Mouse (Mus musculus) heart, embryonic 14.5 days (tissue): ENCODE measurements around the gene Il18. TPM values are rescaled to one million over a fixed set of nuclear protein-coding genes. Genes with fewer than 3 reads are reported as not detected.
A peak's percentile ranks its signal among the peaks of the same experiment; 100 is the strongest.
"Not testable (repeated sequence)": the region's sequence is repeated elsewhere in the genome, so short reads cannot be mapped to it uniquely, and the experiment has no call there.

Experiments used
- ATAC-seq: fragments of 200-750 bp; cut with Nextera tagmentation; 2 replicates; pipeline ENCODE4 v1.8.0; 2017; ENCODE audit warnings: low read depth, moderate TSS enrichment; ENCODE audit not compliant: insufficient number of reproducible peaks, insufficient read depth, low FRiP score
- H3K27ac ChIP-seq, 2 experiments: fragments of 200-500 bp in 1 of 2; fragments of 300-500 bp in 1 of 2; sonication (generic) in 1 of 2; replicated peaks in 1 of 2; 2 replicates each; pipeline ENCODE4 v1.5.1; 2012 to 2014; ENCODE audit warnings: low read depth in 2 of 2, low read length in 2 of 2, control low read depth in 1 of 2, mild to moderate bottlenecking in 1 of 2, mixed read lengths in 1 of 2; ENCODE audit not compliant: control insufficient read depth in 1 of 2, insufficient read depth in 1 of 2
- H3K27me3 ChIP-seq: fragments of 300-500 bp; sonication (generic); 2 replicates; pipeline ENCODE4 v1.6.1; 2014; ENCODE audit warnings: mild to moderate bottlenecking, low read length, control low read depth; ENCODE audit not compliant: control insufficient read depth, insufficient read depth
- H3K36me3 ChIP-seq: fragments of 300-500 bp; sonication (generic); 2 replicates; pipeline ENCODE4 v1.6.1; 2014; ENCODE audit warnings: mild to moderate bottlenecking, control low read depth, low read length, mixed read lengths; ENCODE audit not compliant: control insufficient read depth, insufficient read depth
- H3K4me1 ChIP-seq, 2 experiments: fragments of 200-500 bp in 1 of 2; fragments of 300-500 bp in 1 of 2; sonication (generic) in 1 of 2; 2 replicates each; pipeline ENCODE4 v1.6.1; 2012 to 2014; ENCODE audit warnings: low read length in 2 of 2, control low read depth in 1 of 2, mixed read lengths in 1 of 2; ENCODE audit not compliant: control insufficient read depth in 2 of 2, insufficient read depth in 2 of 2
- H3K4me2 ChIP-seq: fragments of 300-500 bp; sonication (generic); 2 replicates; pipeline ENCODE4 v1.6.1; 2014; ENCODE audit warnings: mild to moderate bottlenecking, low read length
- H3K4me3 ChIP-seq, 2 experiments: fragments of 200-500 bp in 1 of 2; fragments of 300-500 bp in 1 of 2; sonication (generic) in 1 of 2; 2 replicates each; pipeline ENCODE4 v1.5.1; 2012 to 2014; ENCODE audit warnings: low read length in 2 of 2, mild to moderate bottlenecking in 2 of 2, control low read depth in 1 of 2, low read depth in 1 of 2, moderate library complexity in 1 of 2; ENCODE audit not compliant: control insufficient read depth in 1 of 2, insufficient read depth in 1 of 2
- H3K9ac ChIP-seq: fragments of 300-500 bp; sonication (generic); 2 replicates; pipeline ENCODE4 v1.6.1; 2014; ENCODE audit warnings: mild to moderate bottlenecking, low read length
- H3K9me3 ChIP-seq: fragments of 300-500 bp; sonication (generic); 2 replicates; pipeline ENCODE4 v1.6.1; 2016; ENCODE audit warnings: low read length, control low read depth; ENCODE audit not compliant: control insufficient read depth
- WGBS: fragments of 180-500 bp; shearing (Covaris S2); extraction: QIAGEN DNeasy Blood & Tissue Kit; methylation state at CpG from one replicate; pipeline ENCODE4 v1.1.7; 2014; 5-methylcytosine and 5-hydroxymethylcytosine counted together
- polyA plus RNA-seq: library from polyadenylated mRNA; unstranded; fragments of >200 nt; fragmentation: Nextera tagmentation; extraction: Ambion mirVana; gene quantifications from 2 replicates; pipeline ENCODE4 v1.2.1, GENCODE M21; 2014

Il18 gene
- polyA plus RNA-seq, 1 experiment from 2014 or later = 5.5 TPM

DNA sequence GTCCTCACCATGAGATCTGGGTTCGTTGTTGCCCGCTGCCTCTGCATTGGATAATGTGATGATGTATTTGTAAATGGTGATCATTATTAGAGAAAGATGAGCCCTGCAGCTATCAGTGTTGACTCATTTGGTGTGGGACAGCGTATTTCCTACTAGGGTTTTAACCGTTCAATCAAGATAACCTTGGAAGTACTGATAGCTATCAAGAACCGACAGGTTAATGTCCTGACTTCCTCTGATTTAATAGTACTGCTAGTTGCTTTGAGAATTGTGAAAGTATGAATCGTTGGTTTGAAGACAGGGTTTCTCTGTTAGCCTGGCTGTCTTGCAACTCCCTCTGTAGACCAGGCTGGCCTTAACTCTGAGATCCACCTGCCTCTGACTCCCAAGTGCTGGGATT is 49.7 kb downstream of the Il18 start:
- Histone ChIP-seq H3K27me3 (no peaks in the 10 kb centered on the region), H3K4me3 (peak overlapping the region; percentile 81 to 86), H3K9ac (peak overlapping the region; percentile 90), H3K9me3 (no peaks in the 10 kb centered on the region), H3K27ac (peak overlapping the region; percentile 44 to 87), H3K4me2 (peak overlapping the region; percentile 79), H3K4me1 (peaks cover 11 to 27% of the 10 kb centered on the region in 2 experiments), H3K36me3 (peaks cover 58% of the 10 kb centered on the region)
- ATAC-seq = no peak
- 4% methylated on average over 6 of the region's 6 CpGs for WGBS

DNA sequence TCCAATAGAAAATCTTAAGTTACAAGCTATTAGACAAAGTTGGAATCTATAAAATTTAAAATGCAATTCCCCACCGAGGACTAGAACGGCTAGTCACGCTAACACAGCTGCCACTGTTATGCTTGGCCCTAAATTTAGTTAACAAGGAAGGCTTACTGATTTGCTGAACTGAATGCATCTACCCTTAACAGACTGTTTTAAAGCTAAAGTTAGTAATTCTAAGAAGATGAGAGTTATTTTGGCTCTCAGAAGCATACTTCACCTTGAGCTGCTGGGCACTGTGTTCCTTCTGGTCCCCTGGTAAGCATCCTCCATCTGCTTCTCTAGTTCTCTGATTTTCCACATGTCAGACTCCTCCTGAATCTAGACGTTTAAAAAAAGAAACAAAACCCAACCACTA is 57.5 kb downstream of the Il18 start:
- WGBS = 93% methylated on average over 4 of the region's 4 CpGs
- H3K9me3 ChIP-seq = no peaks in the 10 kb centered on the region
- peaks cover 81% of the 10 kb centered on the region for H3K36me3 ChIP-seq
- H3K27ac ChIP-seq = no peak overlapping the region
- peaks cover 2 to 8% of the 10 kb centered on the region in 2 experiments; a peak in 2 of 4 replicates for H3K4me1 ChIP-seq
- no peak overlapping the region for H3K4me2 ChIP-seq
- no peak overlapping the region for H3K4me3 ChIP-seq
- H3K27me3 ChIP-seq = no peaks in the 10 kb centered on the region
- ATAC-seq = no peak
- H3K9ac ChIP-seq = no peak overlapping the region

DNA sequence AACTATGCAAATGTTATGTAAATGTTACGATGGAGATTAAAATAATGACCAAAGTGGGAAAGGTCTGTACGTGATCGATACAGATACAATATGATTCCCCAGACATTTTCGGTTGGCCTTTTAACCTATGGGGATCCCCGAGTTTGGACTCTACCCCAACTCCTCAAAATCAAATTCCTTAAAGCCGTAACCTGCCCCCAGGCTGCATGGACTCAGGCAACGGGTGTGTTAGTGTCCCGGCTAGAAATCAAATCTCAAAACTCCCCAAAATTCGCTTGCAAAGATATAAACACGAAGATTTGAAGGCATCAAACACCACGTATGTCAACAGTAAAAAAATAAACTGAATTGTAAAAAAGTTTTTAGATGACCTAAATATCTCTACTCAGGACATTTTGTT is 61.5 kb downstream of the Il18 start:
- 37% methylated on average over 11 of the region's 11 CpGs for WGBS
- H3K4me1 ChIP-seq = peaks cover 2 to 8% of the 10 kb centered on the region in 2 experiments; a peak in 2 of 4 replicates
- peak overlapping the region; percentile 91 to 93; a peak in 2 of 4 replicates for H3K27ac ChIP-seq

DNA sequence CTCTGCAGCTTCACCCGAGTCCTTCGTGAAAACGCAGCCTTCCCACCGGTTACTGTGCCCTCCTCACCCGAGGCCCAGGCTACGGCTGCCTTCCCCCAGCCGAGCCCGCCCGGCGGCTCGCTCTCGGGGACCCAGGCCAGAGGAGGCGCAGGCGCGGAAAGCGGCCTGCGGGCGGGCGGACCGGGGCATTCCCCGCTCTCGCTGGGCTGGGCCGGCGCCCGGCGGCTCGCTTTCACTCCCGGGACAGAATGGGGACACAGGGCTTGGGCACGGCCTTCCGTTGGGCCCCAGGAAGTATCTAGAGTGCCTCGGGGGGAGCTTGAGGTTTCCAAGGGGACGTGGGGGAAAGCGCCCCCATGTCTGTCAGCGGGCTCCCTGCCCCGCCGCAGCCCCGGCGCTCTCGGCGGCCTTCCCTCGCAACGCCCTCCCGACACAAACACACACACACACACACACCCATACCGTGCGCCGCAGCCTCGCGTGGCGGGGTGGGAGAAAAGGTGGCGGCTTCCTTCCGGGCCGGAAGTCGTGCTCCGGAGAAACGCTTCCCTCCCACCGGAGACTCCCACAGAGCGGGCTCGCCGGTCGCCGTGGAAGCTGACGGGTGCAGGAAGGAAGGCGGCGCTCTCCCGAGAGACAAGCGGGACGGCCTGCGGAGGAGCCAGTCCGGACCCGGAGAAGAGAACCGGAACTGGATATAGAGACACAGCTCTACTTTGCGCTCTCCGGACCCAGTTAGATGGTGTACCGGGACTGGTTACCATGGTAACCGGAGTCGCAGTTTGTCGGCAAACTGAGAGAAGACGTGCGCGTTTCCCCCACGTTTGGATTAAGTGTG is 62.4 kb downstream of the Il18 start, which contains the start of the genes Pih1d2 and Nkapd1:
Gene Pih1d2, plus strand, starts transcription at position 556 of the 838 bp plus-strand sequence.
Gene Nkapd1, minus strand, starts transcription at position 699 of the 838 bp plus-strand sequence.
- Histone ChIP-seq H3K27ac (peak within 1 kb of the TSS; percentile 91 to 93), H3K9ac (peak within 1 kb of the TSS; percentile 96), H3K4me3 (peak within 1 kb of the TSS; percentile 93 to 98), H3K27me3 (no peaks in the 10 kb centered on the region), H3K36me3 (peaks cover 35% of the 10 kb centered on the region), H3K9me3 (no peaks in the 10 kb centered on the region), H3K4me1 (peaks cover 2 to 8% of the 10 kb centered on the region in 2 experiments; a peak in 2 of 4 replicates), H3K4me2 (peak within 1 kb of the TSS; percentile 73)
- under 1% methylated on average over 74 of the region's 81 CpGs for WGBS
- peak; percentile 89 for ATAC-seq

More for the DNA sequence above, 61.5 kb downstream of the Il18 start:
- peak overlapping the region; percentile 96 for H3K9ac ChIP-seq
- peak overlapping the region; percentile 93 to 98 for H3K4me3 ChIP-seq
- no peaks in the 10 kb centered on the region for H3K9me3 ChIP-seq
- ATAC-seq = no peak
- H3K27me3 ChIP-seq = no peaks in the 10 kb centered on the region
- peak overlapping the region; percentile 73 for H3K4me2 ChIP-seq
- peaks cover 41% of the 10 kb centered on the region for H3K36me3 ChIP-seq

DNA sequence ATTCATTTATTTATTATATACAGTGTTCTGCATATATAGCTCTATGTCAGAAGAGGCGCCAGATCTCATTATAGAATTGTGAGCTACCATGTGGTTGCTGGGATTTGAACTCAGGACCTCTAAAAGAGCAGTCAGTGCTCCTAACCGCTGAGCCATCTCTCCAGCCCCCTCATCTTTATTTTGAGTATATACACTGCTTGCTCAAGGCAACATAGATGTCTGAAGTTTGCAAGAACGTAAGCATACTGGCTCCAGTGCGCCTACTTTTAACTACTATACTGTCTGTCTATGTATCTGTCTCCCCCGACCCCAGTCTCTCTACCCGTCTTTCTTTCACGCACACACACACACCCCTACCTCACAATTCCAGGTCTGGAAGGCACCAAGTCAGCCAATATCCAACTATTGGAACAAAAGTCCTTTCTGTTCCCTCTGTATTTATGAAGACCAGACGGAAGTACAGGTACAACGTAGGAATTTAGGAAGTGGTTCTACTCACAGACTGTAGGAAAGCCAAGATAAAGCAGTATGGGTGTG is 63.2 kb downstream of the Il18 start:
- no peak for ATAC-seq
- Histone ChIP-seq H3K4me2 (peak overlapping the region; percentile 73), H3K4me3 (peak overlapping the region in 1 of 2 experiments; percentile 98; a peak in 2 of 4 replicates), H3K4me1 (peaks cover 2 to 8% of the 10 kb centered on the region in 2 experiments; a peak in 2 of 4 replicates), H3K9me3 (no peaks in the 10 kb centered on the region), H3K9ac (peak overlapping the region; percentile 96; the same call in 1 of the 2 replicates), H3K36me3 (peaks cover 26% of the 10 kb centered on the region), H3K27me3 (no peaks in the 10 kb centered on the region), H3K27ac (no peak overlapping the region)
- WGBS = 57% methylated on average over 9 of the region's 9 CpGs

DNA sequence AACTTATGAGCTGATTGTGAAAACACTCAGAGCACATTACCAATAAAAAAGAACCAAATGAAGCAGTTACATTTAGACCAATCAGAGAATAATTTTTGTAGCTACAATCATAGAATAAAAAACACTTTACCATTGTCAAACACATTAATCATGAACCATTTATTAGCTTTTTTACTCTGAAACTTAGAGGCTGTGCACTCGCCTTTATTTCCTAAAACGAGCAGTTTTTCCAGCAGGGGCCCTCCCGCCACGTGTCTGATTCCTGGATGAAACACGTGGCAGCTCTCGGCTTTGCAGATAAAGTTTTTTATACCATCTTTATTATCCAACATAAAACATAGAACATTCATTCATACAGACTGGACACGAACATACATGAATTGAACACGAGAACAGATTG is 76.3 kb downstream of the Il18 start:
- not testable (repeated sequence) for ATAC-seq, H3K4me3 ChIP-seq, H3K4me1 ChIP-seq, H3K4me2 ChIP-seq, H3K9me3 ChIP-seq, H3K27me3 ChIP-seq, H3K27ac ChIP-seq, H3K9ac ChIP-seq
- peaks cover 30% of the 10 kb centered on the region for H3K36me3 ChIP-seq
- 83% methylated on average over 6 of the region's 8 CpGs for WGBS
